Mouse (Mus musculus): ENCODE measurements around the gene Ly6f. TPM values are rescaled to one million over a fixed set of nuclear protein-coding genes. Genes with fewer than 3 reads are reported as not detected.

Gene Ly6f
- polyA plus RNA-seq (2014; fragmentation: Illumina TruSeq; extraction: RNeasy Lipid Tissue Mini Kit (QIAGEN cat#74804); ENCODE audit: low read depth, low replicate concordance) = not detected

DNA sequence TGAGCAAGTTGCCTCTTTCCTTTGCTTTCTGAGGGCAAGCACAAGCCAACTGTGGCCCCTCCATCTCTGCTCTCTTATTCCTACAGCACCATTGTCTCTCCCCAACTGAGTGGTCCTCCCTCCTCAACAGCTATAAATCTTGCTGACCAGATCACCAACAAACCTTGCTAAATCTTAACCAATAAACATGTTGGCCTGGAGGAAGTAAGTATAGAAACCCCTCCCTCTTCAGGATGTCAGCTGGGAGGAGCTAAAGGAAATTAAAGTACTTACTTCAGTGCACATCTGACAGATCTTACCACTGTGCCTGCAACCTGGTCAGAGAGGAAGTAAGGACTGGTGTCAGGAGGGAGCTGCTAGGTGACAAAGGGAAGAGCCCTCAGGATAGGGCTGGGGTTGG is at the start of gene Ly6f:
Gene Ly6f, plus strand, starts transcription at position 301 of the 400 bp plus-strand sequence.

Other genes with a start within 250 kb of the Ly6f start
- gene Ly6c1, start 219.6 kb upstream of the Ly6f start, polyA plus RNA-seq (2014; fragmentation: Illumina TruSeq; extraction: RNeasy Lipid Tissue Mini Kit (QIAGEN cat#74804); ENCODE audit: low read depth, low replicate concordance) = 30.2 TPM
- gene Ly6c2, start 156.5 kb upstream of the Ly6f start, polyA plus RNA-seq (2014; fragmentation: Illumina TruSeq; extraction: RNeasy Lipid Tissue Mini Kit (QIAGEN cat#74804); ENCODE audit: low read depth, low replicate concordance) = 19.3 TPM
- gene Ly6g, start 113.2 kb upstream of the Ly6f start, polyA plus RNA-seq (2014; fragmentation: Illumina TruSeq; extraction: RNeasy Lipid Tissue Mini Kit (QIAGEN cat#74804); ENCODE audit: low read depth, low replicate concordance) = 102 TPM
- 25.6 TPM for gene BC025446, start 52.0 kb upstream of the Ly6f start, polyA plus RNA-seq (2014; fragmentation: Illumina TruSeq; extraction: RNeasy Lipid Tissue Mini Kit (QIAGEN cat#74804); ENCODE audit: low read depth, low replicate concordance)

Data from sigmoid colon, adult 10 weeks (tissue).